Mouse (Mus musculus) CD4-positive, CD25-positive, alpha-beta regulatory T cell, adult 9 weeks (primary cell): ENCODE data around the gene Fam72a. TPM values are rescaled to one million over a fixed set of nuclear protein-coding genes. Genes with fewer than 3 reads are reported as not detected.

ENCODE experiments used
- polyA plus RNA-seq: library from polyadenylated mRNA; unstranded; fragments of 100-300 nt; shearing (Covaris generic); gene quantifications from one replicate; pipeline ENCODE4 v1.2.1, GENCODE M21; 2017

The Fam72a gene
- 1.3 TPM for polyA plus RNA-seq

GRCm38 (mm10) chr1:131527281-131528080 lies at the start of gene Fam72a, which contains the start of gene Srgap2:
TSS of gene Fam72a (plus strand) at chr1:131527903.
TSS of gene Srgap2 (minus strand) at chr1:131527352.

Other genes with a start within 250 kb of the Fam72a start
- gene Ikbke, start 248.3 kb upstream of the Fam72a start, polyA plus RNA-seq = 230 TPM
- gene Srgap2, start 551 bp upstream of the Fam72a start, polyA plus RNA-seq = 47.7 TPM
- gene Avpr1b, start 71.3 kb downstream of the Fam72a start, polyA plus RNA-seq = not detected
- 32.2 TPM for gene Ctse, start 110.4 kb downstream of the Fam72a start, polyA plus RNA-seq
- not detected for gene Rab7b, start 160.8 kb downstream of the Fam72a start, polyA plus RNA-seq
- gene Slc26a9, start 216.1 kb downstream of the Fam72a start, polyA plus RNA-seq = not detected